Mouse (Mus musculus): ENCODE measurements at regions not wholly inside any gene's neighbourhood (a gene's known extent, or its start where the extent isn't known, plus 50 kb on each side); places are given as distances from the start of the nearest gene placed in this dataset.

GRCm38 (mm10) chr7:136434510-136434909 is 459.9 kb upstream of the Mgmt start:
- H3K4me3 ChIP-seq: no peak overlapping the region
- no peak overlapping the region for H3ac ChIP-seq (ENCODE audit: control insufficient read depth, insufficient read length)
- H3K27me3 ChIP-seq (ENCODE audit: control insufficient read depth, insufficient read depth, insufficient read length): no peaks in the 10 kb centered on the region
- no peak overlapping the region for H3K4me2 ChIP-seq (ENCODE audit: low read depth)
- no peaks in the 10 kb centered on the region for H3K79me2 ChIP-seq (ENCODE audit: control insufficient read depth, insufficient read depth)
- TF ChIP-seq CEBPB (IDR thresholded peaks at IDR 0.05; ENCODE audit: insufficient read depth, poor library complexity, severe bottlenecking) (no peak), POLR2A (IDR thresholded peaks at IDR 0.05; ENCODE audit: insufficient read length, low read depth) (no peak), E2F4 (IDR thresholded peaks at IDR 0.05; ENCODE audit: insufficient read depth) (no peak), USF1 (IDR thresholded peaks at IDR 0.05; ENCODE audit: low read depth) (no peak), SRF (IDR thresholded peaks at IDR 0.05; ENCODE audit: control insufficient read depth, insufficient read length, low read depth) (no peak), MYOD1 (IDR thresholded peaks at IDR 0.05; ENCODE audit: control insufficient read depth in 1 of 3, insufficient read length in 2 of 3, low read depth in 2 of 3) (no peak), MAX (IDR thresholded peaks at IDR 0.05; ENCODE audit: low read depth) (no peak), REST (IDR thresholded peaks at IDR 0.05; ENCODE audit: insufficient read depth, insufficient read length) (no peak), MYOG (IDR thresholded peaks at IDR 0.05; ENCODE audit: control insufficient read depth in 1 of 3, insufficient read depth in 1 of 3, insufficient read length in 2 of 3, low read depth in 2 of 3) (no peak)
- H3K36me3 ChIP-seq (ENCODE audit: control insufficient read depth, insufficient read depth): no peaks in the 10 kb centered on the region

GRCm38 (mm10) chr7:136443436-136443835 is 451.0 kb upstream of the Mgmt start:
- Histone ChIP-seq H3K36me3 (ENCODE audit: control insufficient read depth, insufficient read depth) (no peaks in the 10 kb centered on the region), H3K27me3 (ENCODE audit: control insufficient read depth, insufficient read depth, insufficient read length) (no peaks in the 10 kb centered on the region)

GRCm38 (mm10) chr7:136445091-136445490 is 449.3 kb upstream of the Mgmt start:
- H3K4me2 ChIP-seq (ENCODE audit: low read depth): no peak overlapping the region
- no peak overlapping the region for H3ac ChIP-seq (ENCODE audit: control insufficient read depth, insufficient read length)
- no peaks in the 10 kb centered on the region for H3K79me2 ChIP-seq (ENCODE audit: control insufficient read depth, insufficient read depth)
- H3K4me3 ChIP-seq: no peak overlapping the region
- TF ChIP-seq USF1 (IDR thresholded peaks at IDR 0.05; ENCODE audit: low read depth) (no peak), REST (IDR thresholded peaks at IDR 0.05; ENCODE audit: insufficient read depth, insufficient read length) (no peak), MYOD1 (IDR thresholded peaks at IDR 0.05; ENCODE audit: control insufficient read depth in 1 of 3, insufficient read length in 2 of 3, low read depth in 2 of 3) (no peak), POLR2AphosphoS2 (IDR thresholded peaks at IDR 0.05; ENCODE audit: insufficient read length, low read depth) (no peak), POLR2A (IDR thresholded peaks at IDR 0.05; ENCODE audit: insufficient read length, low read depth) (no peak)
- no peaks in the 10 kb centered on the region for H3K27me3 ChIP-seq (ENCODE audit: control insufficient read depth, insufficient read depth, insufficient read length)
- H3K36me3 ChIP-seq (ENCODE audit: control insufficient read depth, insufficient read depth): no peaks in the 10 kb centered on the region

More at GRCm38 (mm10) chr7:136443436-136443835, 451.0 kb upstream of the Mgmt start:
- H3K4me3 ChIP-seq: no peak overlapping the region
- no peak overlapping the region for H3K4me2 ChIP-seq (ENCODE audit: low read depth)
- TF ChIP-seq MYOD1 (IDR thresholded peaks at IDR 0.05; ENCODE audit: control insufficient read depth in 1 of 3, insufficient read length in 2 of 3, low read depth in 2 of 3) (no peak), TCF12 (IDR thresholded peaks at IDR 0.05; ENCODE audit: insufficient read depth, poor library complexity, severe bottlenecking) (no peak), USF1 (IDR thresholded peaks at IDR 0.05; ENCODE audit: low read depth) (no peak), E2F4 (IDR thresholded peaks at IDR 0.05; ENCODE audit: insufficient read depth) (no peak), SRF (IDR thresholded peaks at IDR 0.05; ENCODE audit: control insufficient read depth, insufficient read length, low read depth) (no peak), MAX (IDR thresholded peaks at IDR 0.05; ENCODE audit: low read depth) (no peak), POLR2AphosphoS2 (IDR thresholded peaks at IDR 0.05; ENCODE audit: insufficient read length, low read depth) (no peak), CEBPB (IDR thresholded peaks at IDR 0.05; ENCODE audit: insufficient read depth, poor library complexity, severe bottlenecking) (no peak), POLR2A (IDR thresholded peaks at IDR 0.05; ENCODE audit: insufficient read length, low read depth) (no peak), MYOG (IDR thresholded peaks at IDR 0.05; ENCODE audit: control insufficient read depth in 1 of 3, insufficient read depth in 1 of 3, insufficient read length in 2 of 3, low read depth in 2 of 3) (no peak), REST (IDR thresholded peaks at IDR 0.05; ENCODE audit: insufficient read depth, insufficient read length) (no peak), TCF3 (IDR thresholded peaks at IDR 0.05; ENCODE audit: insufficient read length, low read depth) (no peak)
- H3K79me2 ChIP-seq (ENCODE audit: control insufficient read depth, insufficient read depth): no peaks in the 10 kb centered on the region
- no peak overlapping the region for H3ac ChIP-seq (ENCODE audit: control insufficient read depth, insufficient read length)

- Histone ChIP-seq H3K27me3 (ENCODE audit: control insufficient read depth, insufficient read depth, insufficient read length) (no peaks in the 10 kb centered on the region), H3K4me2 (ENCODE audit: low read depth) (no peak overlapping the region), H3ac (ENCODE audit: control insufficient read depth, insufficient read length) (no peak overlapping the region), H3K4me3 (no peak overlapping the region), H3K36me3 (ENCODE audit: control insufficient read depth, insufficient read depth) (no peaks in the 10 kb centered on the region), H3K79me2 (ENCODE audit: control insufficient read depth, insufficient read depth) (no peaks in the 10 kb centered on the region)
- TF ChIP-seq CEBPB (IDR thresholded peaks at IDR 0.05; ENCODE audit: insufficient read depth, poor library complexity, severe bottlenecking): no peak
- no peak for TF ChIP-seq REST (IDR thresholded peaks at IDR 0.05; ENCODE audit: insufficient read depth, insufficient read length)
- TF ChIP-seq POLR2AphosphoS2 (IDR thresholded peaks at IDR 0.05; ENCODE audit: insufficient read length, low read depth): no peak
- no peak for TF ChIP-seq MYOG (IDR thresholded peaks at IDR 0.05; ENCODE audit: control insufficient read depth in 1 of 3, insufficient read depth in 1 of 3, insufficient read length in 2 of 3, low read depth in 2 of 3)
- no peak for TF ChIP-seq POLR2A (IDR thresholded peaks at IDR 0.05; ENCODE audit: insufficient read length, low read depth)
- no peak for TF ChIP-seq MYOD1 (IDR thresholded peaks at IDR 0.05; ENCODE audit: control insufficient read depth in 1 of 3, insufficient read length in 2 of 3, low read depth in 2 of 3)
- no peak for TF ChIP-seq MAX (IDR thresholded peaks at IDR 0.05; ENCODE audit: low read depth)
- TF ChIP-seq SRF (IDR thresholded peaks at IDR 0.05; ENCODE audit: control insufficient read depth, insufficient read length, low read depth): no peak
Observed at GRCm38 (mm10) chr7:136449286-136449685, 445.1 kb upstream of the Mgmt start.

- Histone ChIP-seq H3K4me2 (ENCODE audit: low read depth) (no peak overlapping the region), H3K79me2 (ENCODE audit: control insufficient read depth, insufficient read depth) (no peaks in the 10 kb centered on the region), H3K27me3 (ENCODE audit: control insufficient read depth, insufficient read depth, insufficient read length) (no peaks in the 10 kb centered on the region), H3K4me3 (no peak overlapping the region), H3K36me3 (ENCODE audit: control insufficient read depth, insufficient read depth) (no peaks in the 10 kb centered on the region), H3ac (ENCODE audit: control insufficient read depth, insufficient read length) (no peak overlapping the region)
- TF ChIP-seq REST (IDR thresholded peaks at IDR 0.05; ENCODE audit: insufficient read depth, insufficient read length): no peak
Observed at GRCm38 (mm10) chr7:136451672-136452361, 442.6 kb upstream of the Mgmt start.

Data from myocyte (in vitro differentiated cells).